Mouse (Mus musculus) heart, postnatal 25 days (tissue): ENCODE data around the gene Ints6. TPM values are rescaled to one million over a fixed set of nuclear protein-coding genes. Genes with fewer than 3 reads are reported as not detected.
"Not testable (repeated sequence)": the region's sequence is repeated elsewhere in the genome, so short reads cannot be mapped to it uniquely, and the experiment has no call there.

Experiments
- DNase-seq: peaks from one replicate; pipeline ENCODE4 v3.0.0; 2022; ENCODE audit warnings: low spot score
- intact Hi-C: fragments of 180-260 bp; cut with DNase I; formaldehyde crosslinking; loops from one replicate; pipeline ENCODE4 v1.15.1; 2025
- total RNA-seq, 2 experiments: library from RNA; stranded (reverse); gene quantifications; 2 replicates each; pipeline ENCODE4 v1.2.3; 2021

Gene Ints6
- total RNA-seq, 2 experiments from 2014 or later, result 15.6 to 17.7 TPM

GRCm38 (mm10) chr14:62758714-62759113, 2.3 kb downstream of the Ints6 start:
- intact Hi-C loops, result no loop called here

GRCm38 (mm10) chr14:62755095-62755640, 5.8 kb downstream of the Ints6 start:
- intact Hi-C loops, result no loop called here
- DNase-seq, result no peak

More at GRCm38 (mm10) chr14:62758714-62759113, 2.3 kb downstream of the Ints6 start:
- no peak for DNase-seq

GRCm38 (mm10) chr14:62751479-62751878, 9.5 kb downstream of the Ints6 start:
- DNase-seq, result no peak
- intact Hi-C loops, result no loop called here

GRCm38 (mm10) chr14:62735646-62736045, 25.3 kb downstream of the Ints6 start:
- intact Hi-C loops, result no loop called here
- no peak for DNase-seq

- DNase-seq, result no peak
- intact Hi-C loops, result no loop called here
These were observed 27.3 kb downstream of the Ints6 start for GRCm38 (mm10) chr14:62733666-62734065.

GRCm38 (mm10) chr14:62731902-62732301, 29.1 kb downstream of the Ints6 start:
- DNase-seq, result no peak

GRCm38 (mm10) chr14:62724560-62724959, 36.4 kb downstream of the Ints6 start:
- no peak for DNase-seq
- intact Hi-C loops, result no loop called here

More at GRCm38 (mm10) chr14:62731902-62732301, 29.1 kb downstream of the Ints6 start:
- intact Hi-C loops, result no loop called here

GRCm38 (mm10) chr14:62721625-62722024, 39.3 kb downstream of the Ints6 start:
- intact Hi-C loops, result no loop called here
- DNase-seq, result no peak

GRCm38 (mm10) chr14:62718161-62718560, 42.8 kb downstream of the Ints6 start:
- intact Hi-C loops, result no loop called here
- no peak for DNase-seq

- intact Hi-C loops, result no loop called here
- DNase-seq, result no peak
These were observed 87.3 kb downstream of the Ints6 start for GRCm38 (mm10) chr14:62673646-62674045.

- no peak for DNase-seq
- intact Hi-C loops, result no loop called here
These were observed 95.8 kb downstream of the Ints6 start for GRCm38 (mm10) chr14:62664976-62665673.

GRCm38 (mm10) chr14:62663367-62663766, 97.6 kb downstream of the Ints6 start, which contains the start of gene Serpine3:
Serpine3 (plus strand) TSS chr14:62663667.
- DNase-seq, result no peak
- intact Hi-C loops, result no loop called here

- intact Hi-C loops, result no loop called here
- DNase-seq, result no peak
These were observed 98.6 kb downstream of the Ints6 start for GRCm38 (mm10) chr14:62662381-62662780.

GRCm38 (mm10) chr14:62657469-62657868, 103.5 kb downstream of the Ints6 start:
- intact Hi-C loops, result no loop called here
- no peak for DNase-seq

GRCm38 (mm10) chr14:62655996-62656395, 105.0 kb downstream of the Ints6 start:
- intact Hi-C loops, result no loop called here
- DNase-seq, result no peak

GRCm38 (mm10) chr14:62651771-62652170, 109.2 kb downstream of the Ints6 start:
- intact Hi-C loops, result no loop called here
- no peak for DNase-seq

- intact Hi-C loops, result no loop called here
- DNase-seq, result no peak
These were observed 110.6 kb downstream of the Ints6 start for GRCm38 (mm10) chr14:62650376-62650775.

GRCm38 (mm10) chr14:62648405-62648804, 112.6 kb downstream of the Ints6 start:
- DNase-seq, result no peak
- intact Hi-C loops, result no loop called here

- DNase-seq, intact Hi-C loops: not testable (repeated sequence)
These were observed 118.6 kb downstream of the Ints6 start for GRCm38 (mm10) chr14:62642368-62642767.

GRCm38 (mm10) chr14:62640396-62640795, 120.6 kb downstream of the Ints6 start:
- no peak for DNase-seq
- intact Hi-C loops, result no loop called here

GRCm38 (mm10) chr14:62639551-62639950, 121.4 kb downstream of the Ints6 start:
- intact Hi-C loops, result no loop called here

GRCm38 (mm10) chr14:62639111-62639510, 121.9 kb downstream of the Ints6 start:
- DNase-seq, result peak; percentile 4
- intact Hi-C loops, result no loop called here

More at GRCm38 (mm10) chr14:62639551-62639950, 121.4 kb downstream of the Ints6 start:
- DNase-seq, result no peak
